Mouse (Mus musculus): Measurements from ENCODE around the gene Tapt1. TPM values are rescaled to one million over a fixed set of nuclear protein-coding genes. Genes with fewer than 3 reads are reported as not detected.
A peak's percentile ranks its signal among the peaks of the same experiment; 100 is the strongest.

Tapt1 gene
- polyA plus RNA-seq, 1 experiment from 2014 or later = 35.7 TPM

DNA sequence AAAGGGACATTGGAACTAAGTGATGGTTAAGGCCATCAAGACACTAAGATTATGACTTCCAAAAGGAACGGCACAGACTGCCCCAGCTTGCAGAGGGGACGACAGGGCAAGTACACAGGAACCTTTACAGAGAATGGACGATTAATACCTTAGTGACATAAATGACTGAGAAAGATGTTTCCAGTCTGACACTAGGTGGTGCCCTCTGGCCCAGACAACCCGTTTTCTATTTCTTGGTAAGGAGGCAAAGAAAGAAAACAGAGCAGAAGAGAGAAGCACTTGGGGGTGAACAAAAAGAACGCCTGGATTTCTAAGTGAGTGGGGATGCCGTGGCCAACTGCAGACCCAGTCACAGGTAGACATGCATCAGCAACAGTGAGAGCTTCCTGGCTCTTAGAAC is 2.2 kb downstream of the Tapt1 start:
- DNase-seq (ENCODE audit: low spot score) = no peak
- peaks cover 27% of the 10 kb centered on the region for H3K4me1 ChIP-seq (replicated peaks; ENCODE audit: control insufficient read depth, insufficient read depth, low read length)
- no peak for ATAC-seq (ENCODE audit: low FRiP score)
- H3K36me3 ChIP-seq (replicated peaks; ENCODE audit: control insufficient read depth, insufficient read depth) = no peaks in the 10 kb centered on the region
- 26% methylated on average over 6 of the region's 6 CpGs for WGBS
- no peak overlapping the region for H3K4me3 ChIP-seq (replicated peaks; ENCODE audit: low read length)
- H3K9me3 ChIP-seq (ENCODE audit: control insufficient read depth, low read length) = no peaks in the 10 kb centered on the region
- H3K9ac ChIP-seq = peak overlapping the region; percentile 22; the same call in 1 of the 2 replicates
- H3K27ac ChIP-seq = no peak overlapping the region
- no peaks in the 10 kb centered on the region for H3K27me3 ChIP-seq (ENCODE audit: control insufficient read depth, insufficient read depth, low read length)
- H3K4me2 ChIP-seq (replicated peaks) = peak overlapping the region; percentile 77

DNA sequence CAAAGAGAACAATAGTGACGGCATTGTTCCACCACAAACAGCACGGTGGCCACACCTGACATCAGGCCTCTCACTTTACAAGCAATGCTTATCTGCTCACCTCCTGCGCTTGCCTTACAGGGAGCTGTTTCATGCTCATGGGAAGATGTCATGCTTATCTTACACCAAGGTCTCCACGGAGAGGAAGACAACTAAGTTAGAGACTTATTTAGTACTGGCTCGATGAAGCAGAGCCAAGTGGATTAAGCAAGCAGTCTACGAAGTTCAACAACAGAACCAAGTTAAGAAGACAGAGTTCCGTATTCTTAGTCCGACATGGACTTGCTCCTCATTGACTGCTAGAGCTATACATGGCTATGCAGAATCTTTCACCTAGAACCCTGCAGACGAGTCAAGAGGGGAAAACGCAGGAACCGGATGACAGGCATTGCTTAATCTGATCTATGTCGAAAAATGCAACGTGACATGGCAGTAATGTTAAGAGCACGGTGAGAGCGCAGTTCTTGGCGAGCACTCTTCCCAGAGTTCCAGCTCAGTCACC is 3.0 kb downstream of the Tapt1 start:
- Histone ChIP-seq H3K4me3 (replicated peaks; ENCODE audit: low read length) (no peak overlapping the region), H3K9me3 (ENCODE audit: control insufficient read depth, low read length) (no peaks in the 10 kb centered on the region), H3K27me3 (ENCODE audit: control insufficient read depth, insufficient read depth, low read length) (no peaks in the 10 kb centered on the region), H3K9ac (no peak overlapping the region), H3K4me1 (replicated peaks; ENCODE audit: control insufficient read depth, insufficient read depth, low read length) (peaks cover 27% of the 10 kb centered on the region), H3K27ac (no peak overlapping the region), H3K4me2 (replicated peaks) (no peak overlapping the region), H3K36me3 (replicated peaks; ENCODE audit: control insufficient read depth, insufficient read depth) (no peaks in the 10 kb centered on the region)
- ATAC-seq (ENCODE audit: low FRiP score) = no peak
- DNase-seq (ENCODE audit: low spot score) = no peak
- 88% methylated on average over 16 of the region's 16 CpGs for WGBS

GRCm38 (mm10) chr5:44220430-44220829 is 6.0 kb downstream of the Tapt1 start:
- Histone ChIP-seq H3K4me2 (replicated peaks) (no peak overlapping the region), H3K27me3 (ENCODE audit: control insufficient read depth, insufficient read depth, low read length) (no peaks in the 10 kb centered on the region), H3K36me3 (replicated peaks; ENCODE audit: control insufficient read depth, insufficient read depth) (peaks cover 7% of the 10 kb centered on the region), H3K9ac (no peak overlapping the region), H3K27ac (no peak overlapping the region), H3K4me1 (replicated peaks; ENCODE audit: control insufficient read depth, insufficient read depth, low read length) (peaks cover 17% of the 10 kb centered on the region), H3K4me3 (replicated peaks; ENCODE audit: low read length) (no peak overlapping the region), H3K9me3 (ENCODE audit: control insufficient read depth, low read length) (no peaks in the 10 kb centered on the region)
- no peak for ATAC-seq (ENCODE audit: low FRiP score)
- 91% methylated on average over 7 of the region's 7 CpGs for WGBS
- no peak for DNase-seq (ENCODE audit: low spot score)

DNA sequence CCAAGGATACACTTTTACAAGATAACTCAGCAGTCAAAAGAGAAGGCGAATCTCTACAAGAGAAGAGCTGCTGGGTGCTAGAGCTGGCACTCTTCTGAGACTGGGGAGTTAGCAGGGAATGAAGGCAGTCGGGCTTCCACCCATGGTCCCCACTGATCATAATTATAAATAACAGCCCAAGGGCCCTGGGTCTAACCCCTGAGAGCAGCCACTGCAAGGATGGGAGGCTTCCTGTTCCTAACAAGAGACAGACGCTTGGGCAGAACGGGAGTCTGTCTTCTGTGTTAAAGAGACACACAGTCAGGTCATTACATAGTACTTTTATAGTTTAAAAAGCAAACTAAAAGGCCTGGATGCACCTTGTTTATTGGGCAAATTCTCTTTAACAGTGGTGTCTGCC is 6.6 kb downstream of the Tapt1 start:
- DNase-seq (ENCODE audit: low spot score) (no peak), ATAC-seq (ENCODE audit: low FRiP score) (no peak)
- Histone ChIP-seq H3K4me2 (replicated peaks) (no peak overlapping the region), H3K36me3 (replicated peaks; ENCODE audit: control insufficient read depth, insufficient read depth) (peaks cover 7% of the 10 kb centered on the region), H3K4me1 (replicated peaks; ENCODE audit: control insufficient read depth, insufficient read depth, low read length) (peaks cover 11% of the 10 kb centered on the region), H3K27me3 (ENCODE audit: control insufficient read depth, insufficient read depth, low read length) (no peaks in the 10 kb centered on the region), H3K27ac (no peak overlapping the region), H3K9ac (no peak overlapping the region), H3K9me3 (ENCODE audit: control insufficient read depth, low read length) (no peaks in the 10 kb centered on the region), H3K4me3 (replicated peaks; ENCODE audit: low read length) (no peak overlapping the region)
- 93% methylated on average over 4 of the region's 4 CpGs for WGBS

- no peak for DNase-seq (ENCODE audit: low spot score)
- peaks cover 7% of the 10 kb centered on the region for H3K36me3 ChIP-seq (replicated peaks; ENCODE audit: control insufficient read depth, insufficient read depth)
- 0 out of 2 replicates have a peak, but pooled peaks cover 2% of the 10 kb centered on the region for H3K4me1 ChIP-seq (replicated peaks; ENCODE audit: control insufficient read depth, insufficient read depth, low read length)
- H3K27ac ChIP-seq = no peak overlapping the region
- H3K9ac ChIP-seq = no peak overlapping the region
- no peak for ATAC-seq (ENCODE audit: low FRiP score)
- H3K27me3 ChIP-seq (ENCODE audit: control insufficient read depth, insufficient read depth, low read length) = no peaks in the 10 kb centered on the region
- WGBS = 83% methylated on average over 4 of the region's 4 CpGs
- H3K4me2 ChIP-seq (replicated peaks) = no peak overlapping the region
- no peak overlapping the region for H3K4me3 ChIP-seq (replicated peaks; ENCODE audit: low read length)
- no peaks in the 10 kb centered on the region for H3K9me3 ChIP-seq (ENCODE audit: control insufficient read depth, low read length)
Observed at GRCm38 (mm10) chr5:44218483-44218882, 7.9 kb downstream of the Tapt1 start.

GRCm38 (mm10) chr5:44217685-44218041 is 8.8 kb downstream of the Tapt1 start:
- Histone ChIP-seq H3K4me2 (replicated peaks) (no peak overlapping the region), H3K36me3 (replicated peaks; ENCODE audit: control insufficient read depth, insufficient read depth) (peaks cover 7% of the 10 kb centered on the region), H3K4me1 (replicated peaks; ENCODE audit: control insufficient read depth, insufficient read depth, low read length) (0 out of 2 replicates have a peak, but pooled peaks cover 2% of the 10 kb centered on the region), H3K27ac (no peak overlapping the region), H3K9ac (no peak overlapping the region), H3K4me3 (replicated peaks; ENCODE audit: low read length) (no peak overlapping the region), H3K9me3 (ENCODE audit: control insufficient read depth, low read length) (no peaks in the 10 kb centered on the region), H3K27me3 (ENCODE audit: control insufficient read depth, insufficient read depth, low read length) (no peaks in the 10 kb centered on the region)
- ATAC-seq (ENCODE audit: low FRiP score) = no peak
- WGBS = 91% methylated on average over 5 of the region's 5 CpGs
- no peak for DNase-seq (ENCODE audit: low spot score)

GRCm38 (mm10) chr5:44217041-44217684 is 9.3 kb downstream of the Tapt1 start:
- no peak for DNase-seq (ENCODE audit: low spot score)
- no peak for ATAC-seq (ENCODE audit: low FRiP score)
- Histone ChIP-seq H3K27me3 (ENCODE audit: control insufficient read depth, insufficient read depth, low read length) (no peaks in the 10 kb centered on the region), H3K4me1 (replicated peaks; ENCODE audit: control insufficient read depth, insufficient read depth, low read length) (0 out of 2 replicates have a peak, but pooled peaks cover 2% of the 10 kb centered on the region), H3K4me2 (replicated peaks) (no peak overlapping the region), H3K27ac (no peak overlapping the region), H3K4me3 (replicated peaks; ENCODE audit: low read length) (no peak overlapping the region), H3K9ac (no peak overlapping the region), H3K9me3 (ENCODE audit: control insufficient read depth, low read length) (no peaks in the 10 kb centered on the region), H3K36me3 (replicated peaks; ENCODE audit: control insufficient read depth, insufficient read depth) (peaks cover 10% of the 10 kb centered on the region)
- 82% methylated on average over 8 of the region's 8 CpGs for WGBS

DNA sequence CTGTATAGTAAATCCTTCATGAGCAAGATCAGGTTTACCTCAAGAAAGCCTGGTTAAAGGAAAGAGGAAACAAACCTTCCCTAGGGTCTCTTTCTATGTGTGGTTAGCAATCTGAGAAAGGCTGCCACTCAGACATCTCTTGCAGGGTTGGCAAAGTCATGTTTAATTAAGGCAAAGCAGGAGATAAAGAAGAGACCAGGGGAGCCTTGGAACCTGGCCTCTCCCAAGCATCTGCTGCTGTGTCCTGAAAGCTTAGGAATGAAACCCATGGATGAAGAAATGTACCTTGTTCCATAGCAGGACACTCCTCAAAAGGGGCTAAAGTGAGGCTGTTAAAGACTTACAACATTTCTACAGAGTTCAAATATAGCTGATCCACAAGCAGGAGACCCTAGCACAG is 11.3 kb downstream of the Tapt1 start:
- H3K27me3 ChIP-seq (ENCODE audit: control insufficient read depth, insufficient read depth, low read length) = no peaks in the 10 kb centered on the region
- no peak overlapping the region for H3K9ac ChIP-seq
- no peaks in the 10 kb centered on the region for H3K4me1 ChIP-seq (replicated peaks; ENCODE audit: control insufficient read depth, insufficient read depth, low read length)
- H3K4me2 ChIP-seq (replicated peaks) = no peak overlapping the region
- peaks cover 20% of the 10 kb centered on the region for H3K36me3 ChIP-seq (replicated peaks; ENCODE audit: control insufficient read depth, insufficient read depth)
- H3K9me3 ChIP-seq (ENCODE audit: control insufficient read depth, low read length) = no peaks in the 10 kb centered on the region
- no peak overlapping the region for H3K27ac ChIP-seq
- no peak overlapping the region for H3K4me3 ChIP-seq (replicated peaks; ENCODE audit: low read length)
- ATAC-seq (ENCODE audit: low FRiP score) (no peak), DNase-seq (ENCODE audit: low spot score) (no peak)

- DNase-seq (ENCODE audit: low spot score) (no peak), ATAC-seq (ENCODE audit: low FRiP score) (no peak)
- Histone ChIP-seq H3K27ac (no peak overlapping the region), H3K36me3 (replicated peaks; ENCODE audit: control insufficient read depth, insufficient read depth) (peaks cover 26% of the 10 kb centered on the region), H3K4me2 (replicated peaks) (no peak overlapping the region), H3K9ac (no peak overlapping the region), H3K27me3 (ENCODE audit: control insufficient read depth, insufficient read depth, low read length) (no peaks in the 10 kb centered on the region), H3K9me3 (ENCODE audit: control insufficient read depth, low read length) (no peaks in the 10 kb centered on the region), H3K4me3 (replicated peaks; ENCODE audit: low read length) (no peak overlapping the region), H3K4me1 (replicated peaks; ENCODE audit: control insufficient read depth, insufficient read depth, low read length) (no peaks in the 10 kb centered on the region)
- WGBS = 89% methylated on average over 2 of the region's 2 CpGs
Observed at GRCm38 (mm10) chr5:44214025-44214424, 12.4 kb downstream of the Tapt1 start.

- H3K9me3 ChIP-seq (ENCODE audit: control insufficient read depth, low read length) = no peaks in the 10 kb centered on the region
- no peaks in the 10 kb centered on the region for H3K4me1 ChIP-seq (replicated peaks; ENCODE audit: control insufficient read depth, insufficient read depth, low read length)
- no peak for ATAC-seq (ENCODE audit: low FRiP score)
- H3K36me3 ChIP-seq (replicated peaks; ENCODE audit: control insufficient read depth, insufficient read depth) = peaks cover 26% of the 10 kb centered on the region
- DNase-seq (ENCODE audit: low spot score) = no peak
- H3K4me2 ChIP-seq (replicated peaks) = no peak overlapping the region
- no peak overlapping the region for H3K4me3 ChIP-seq (replicated peaks; ENCODE audit: low read length)
- no peaks in the 10 kb centered on the region for H3K27me3 ChIP-seq (ENCODE audit: control insufficient read depth, insufficient read depth, low read length)
- no peak overlapping the region for H3K9ac ChIP-seq
- H3K27ac ChIP-seq = no peak overlapping the region
- 92% methylated on average over 5 of the region's 5 CpGs for WGBS
Observed at GRCm38 (mm10) chr5:44213391-44213790, 13.0 kb downstream of the Tapt1 start.

Data from hindbrain, embryonic 14.5 days (tissue).